Mouse (Mus musculus): ENCODE data around the gene Hspa12b.
"Not testable (repeated sequence)": the region's sequence is repeated elsewhere in the genome, so short reads cannot be mapped to it uniquely, and the experiment has no call there.

DNA sequence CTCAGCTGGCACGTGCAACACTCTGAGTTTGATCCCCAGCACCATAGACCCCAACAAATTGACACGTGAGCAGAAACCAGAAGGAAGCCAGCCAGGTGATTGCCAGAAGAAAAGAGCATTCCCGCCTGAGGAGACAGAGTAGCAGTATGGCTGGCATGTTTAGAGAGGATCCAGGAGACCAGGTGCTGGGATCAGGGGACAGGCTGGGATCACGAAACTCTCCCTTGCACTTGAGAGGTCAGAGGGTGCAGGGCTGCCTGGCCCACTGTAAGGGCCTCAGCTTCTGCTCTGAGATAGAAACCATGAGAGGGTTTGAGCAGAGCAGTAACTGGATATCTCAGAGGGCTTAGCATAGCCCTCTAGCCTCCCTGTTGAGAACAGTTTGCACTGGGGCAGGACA, 22.0 kb upstream of the Hspa12b start:
- TF ChIP-seq CTCF (IDR thresholded peaks at IDR 0.05; ENCODE audit: borderline replicate concordance, control insufficient read depth, extremely low read depth, insufficient read depth, low read length, poor library complexity); POLR2A (IDR thresholded peaks at IDR 0.05; ENCODE audit: control insufficient read depth, extremely low read depth, insufficient read depth, low read length, poor library complexity): not testable (repeated sequence)

All from thymus, adult 2 months (tissue).